Mouse (Mus musculus) myocyte (in vitro differentiated cells): ENCODE results near the gene Apobec4. TPM values are rescaled to one million over a fixed set of nuclear protein-coding genes. Genes with fewer than 3 reads are reported as not detected.

Experiments
- H3K27me3 ChIP-seq: one replicate; pipeline ENCODE4 v1.6.1; 2011; ENCODE audit not compliant: control insufficient read depth, insufficient read depth, insufficient read length
- H3K36me3 ChIP-seq: one replicate; pipeline ENCODE4 v1.6.1; 2011; ENCODE audit not compliant: control insufficient read depth, insufficient read depth
- H3K4me2 ChIP-seq: one replicate; pipeline ENCODE4 v1.6.1; 2011; ENCODE audit warnings: low read depth, control low read depth
- H3K4me3 ChIP-seq: one replicate; pipeline ENCODE4 v1.5.1; 2011; ENCODE audit warnings: mild to moderate bottlenecking, control low read depth, moderate library complexity
- H3K79me2 ChIP-seq: one replicate; pipeline ENCODE4 v1.6.1; 2011; ENCODE audit not compliant: control insufficient read depth, insufficient read depth
- H3ac ChIP-seq: one replicate; pipeline ENCODE4 v1.6.1; 2011; ENCODE audit not compliant: control insufficient read depth, insufficient read length
- CEBPB ChIP-seq: IDR thresholded peaks from 2 replicates; pipeline ENCODE4 v1.6.1; 2011; ENCODE audit warnings: mild to moderate bottlenecking, moderate library complexity; ENCODE audit not compliant: poor library complexity, insufficient read depth, severe bottlenecking
- E2F4 ChIP-seq: IDR thresholded peaks from one replicate; pipeline ENCODE4 v1.6.1; 2011; ENCODE audit warnings: mild to moderate bottlenecking, control low read depth, moderate library complexity; ENCODE audit not compliant: insufficient read depth
- MAX ChIP-seq: IDR thresholded peaks from one replicate; pipeline ENCODE4 v1.6.1; 2011; ENCODE audit warnings: low read depth, mild to moderate bottlenecking, control low read depth
- MYOD1 ChIP-seq, 3 experiments: IDR thresholded peaks; one replicate each; pipeline ENCODE4 v1.6.1; 2011; ENCODE audit warnings: control low read depth in 2 of 3, low read depth in 2 of 3, mild to moderate bottlenecking in 2 of 3, moderate library complexity in 1 of 3; ENCODE audit not compliant: insufficient read length in 2 of 3, control insufficient read depth in 1 of 3
- MYOG ChIP-seq, 3 experiments: IDR thresholded peaks; one replicate each; pipeline ENCODE4 v1.6.1; 2011; ENCODE audit warnings: control low read depth in 2 of 3, low read depth in 2 of 3, mild to moderate bottlenecking in 2 of 3; ENCODE audit not compliant: insufficient read length in 2 of 3, control insufficient read depth in 1 of 3, insufficient read depth in 1 of 3
- POLR2A ChIP-seq: IDR thresholded peaks from one replicate; pipeline ENCODE4 v1.6.1; 2011; ENCODE audit warnings: low read depth, mild to moderate bottlenecking, control low read depth, moderate library complexity; ENCODE audit not compliant: insufficient read length
- POLR2AphosphoS2 ChIP-seq: IDR thresholded peaks from one replicate; pipeline ENCODE4 v1.6.1; 2011; ENCODE audit warnings: low read depth, control low read depth; ENCODE audit not compliant: insufficient read length
- REST ChIP-seq: IDR thresholded peaks from one replicate; pipeline ENCODE4 v1.6.1; 2011; ENCODE audit warnings: mild to moderate bottlenecking, control low read depth, moderate library complexity; ENCODE audit not compliant: insufficient read depth, insufficient read length
- SRF ChIP-seq: IDR thresholded peaks from one replicate; pipeline ENCODE4 v1.6.1; 2011; ENCODE audit warnings: low read depth; ENCODE audit not compliant: control insufficient read depth, insufficient read length
- TCF12 ChIP-seq: IDR thresholded peaks from one replicate; pipeline ENCODE4 v1.6.1; 2011; ENCODE audit warnings: mild to moderate bottlenecking, control low read depth; ENCODE audit not compliant: poor library complexity, insufficient read depth, severe bottlenecking
- TCF3 ChIP-seq: IDR thresholded peaks from one replicate; pipeline ENCODE4 v1.6.1; 2011; ENCODE audit warnings: low read depth, control low read depth; ENCODE audit not compliant: insufficient read length
- USF1 ChIP-seq: IDR thresholded peaks from one replicate; pipeline ENCODE4 v1.6.1; 2011; ENCODE audit warnings: low read depth, mild to moderate bottlenecking, control low read depth, moderate library complexity
- polyA plus RNA-seq: library from polyadenylated mRNA; unstranded; fragments of >200 nt; fragmentation: generic; extraction: Trizol; gene quantifications from one replicate; pipeline ENCODE4 v1.2.1, GENCODE M21; 2012; ENCODE audit warnings: missing spikeins

Gene Apobec4
- polyA plus RNA-seq, 1 experiment = not detected

DNA sequence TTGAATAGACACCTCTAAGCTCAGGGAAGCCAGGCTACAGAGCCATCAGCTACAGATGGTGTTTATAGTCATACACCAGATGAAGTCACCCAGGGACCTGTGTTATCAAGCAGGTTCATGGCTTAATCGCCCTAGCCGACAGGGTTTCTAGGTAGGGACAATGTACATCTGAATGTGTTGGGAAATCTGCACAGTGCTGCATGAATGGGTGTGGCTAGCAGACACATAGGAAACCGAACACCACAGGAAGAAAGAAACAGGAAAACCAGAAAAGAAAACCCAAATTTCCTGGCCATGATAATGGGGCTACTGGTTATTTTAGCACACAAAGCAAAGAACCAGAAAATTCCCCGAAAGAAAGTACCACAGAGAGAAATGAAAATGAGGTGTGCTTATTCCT is 29.4 kb upstream of the Apobec4 start:
- Histone ChIP-seq H3K4me2 (no peak overlapping the region), H3K27me3 (no peaks in the 10 kb centered on the region), H3K4me3 (no peak overlapping the region), H3K36me3 (no peaks in the 10 kb centered on the region), H3ac (no peak overlapping the region), H3K79me2 (no peaks in the 10 kb centered on the region)
- TF ChIP-seq USF1 (no peak), POLR2A (no peak), CEBPB (no peak), TCF12 (no peak), MYOD1 (IDR thresholded peaks at IDR 0.05; ENCODE audit: control insufficient read depth in 1 of 3, insufficient read length in 2 of 3, low read depth in 2 of 3) (no peak), E2F4 (no peak), TCF3 (no peak), MAX (no peak), MYOG (IDR thresholded peaks at IDR 0.05; ENCODE audit: control insufficient read depth in 1 of 3, insufficient read depth in 1 of 3, insufficient read length in 2 of 3, low read depth in 2 of 3) (no peak), REST (no peak), SRF (no peak), POLR2AphosphoS2 (no peak)

DNA sequence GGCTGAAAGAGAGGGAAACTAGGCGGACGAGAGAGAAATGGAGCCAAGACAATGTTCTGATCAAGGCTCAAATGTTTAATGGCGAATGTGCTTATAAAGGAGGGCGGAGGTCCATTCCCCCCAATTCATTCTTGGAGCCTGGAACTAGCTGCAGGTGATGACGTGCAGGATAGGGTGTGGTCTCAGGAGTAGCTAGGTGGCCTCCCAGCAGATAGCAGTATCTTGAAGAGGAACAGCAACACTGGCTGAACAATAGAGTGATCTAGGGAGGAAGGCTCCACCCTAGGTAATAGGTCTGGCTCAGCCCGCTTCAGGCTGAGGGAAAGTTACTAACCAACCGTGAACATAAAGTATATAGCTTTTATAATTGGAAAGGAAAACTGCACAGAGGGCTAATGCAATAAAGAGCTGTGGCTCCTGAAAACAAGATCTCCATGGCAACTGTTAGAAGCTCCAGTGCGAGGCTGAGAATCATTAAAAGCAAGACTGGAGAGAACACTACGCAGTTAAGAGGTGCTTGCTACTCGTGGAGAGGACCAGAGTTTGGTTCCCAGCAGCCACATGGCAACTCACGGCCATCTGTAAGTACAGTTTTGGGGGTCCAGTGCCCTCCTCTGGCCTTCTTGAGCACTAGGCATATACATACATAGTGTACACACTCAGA is 28.7 kb upstream of the Apobec4 start:
- H3ac ChIP-seq = no peak overlapping the region
- TF ChIP-seq CEBPB (no peak), SRF (no peak), USF1 (no peak), MYOD1 (IDR thresholded peaks at IDR 0.05; ENCODE audit: control insufficient read depth in 1 of 3, insufficient read length in 2 of 3, low read depth in 2 of 3) (no peak), MYOG (IDR thresholded peaks at IDR 0.05; ENCODE audit: control insufficient read depth in 1 of 3, insufficient read depth in 1 of 3, insufficient read length in 2 of 3, low read depth in 2 of 3) (no peak), MAX (no peak)
- no peak overlapping the region for H3K4me2 ChIP-seq

DNA sequence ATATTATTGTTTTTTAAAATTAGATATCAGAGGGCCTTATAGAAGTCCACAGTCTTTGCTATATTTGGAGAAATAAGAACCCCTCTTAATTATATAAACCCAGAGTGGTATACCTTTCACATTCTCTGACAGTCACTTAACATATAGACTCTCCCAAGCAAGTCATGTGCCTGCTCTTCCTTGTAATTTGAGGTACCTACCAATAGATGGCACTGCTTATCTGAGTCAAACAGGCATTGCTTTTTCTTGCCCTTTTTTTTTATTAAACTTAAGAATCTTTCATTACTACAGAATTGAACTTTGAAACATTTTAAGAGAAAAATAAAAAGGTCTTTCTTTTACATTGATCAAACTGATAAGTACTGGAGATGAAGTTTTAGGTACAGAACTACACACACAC is 26.1 kb upstream of the Apobec4 start:
- H3K27me3 ChIP-seq = no peaks in the 10 kb centered on the region
- H3ac ChIP-seq = no peak overlapping the region
- no peak overlapping the region for H3K4me2 ChIP-seq
- no peak overlapping the region for H3K4me3 ChIP-seq
- H3K36me3 ChIP-seq = no peaks in the 10 kb centered on the region
- TF ChIP-seq MAX = no peak
- TF ChIP-seq REST = no peak
- TF ChIP-seq SRF = no peak
- no peak for TF ChIP-seq CEBPB
- no peak for TF ChIP-seq E2F4
- TF ChIP-seq TCF12 = no peak
- no peak for TF ChIP-seq MYOG (IDR thresholded peaks at IDR 0.05; ENCODE audit: control insufficient read depth in 1 of 3, insufficient read depth in 1 of 3, insufficient read length in 2 of 3, low read depth in 2 of 3)
- H3K79me2 ChIP-seq = no peaks in the 10 kb centered on the region

More for the DNA sequence above, 28.7 kb upstream of the Apobec4 start:
- Histone ChIP-seq H3K79me2 (no peaks in the 10 kb centered on the region), H3K4me3 (no peak overlapping the region), H3K36me3 (no peaks in the 10 kb centered on the region), H3K27me3 (no peaks in the 10 kb centered on the region)

DNA sequence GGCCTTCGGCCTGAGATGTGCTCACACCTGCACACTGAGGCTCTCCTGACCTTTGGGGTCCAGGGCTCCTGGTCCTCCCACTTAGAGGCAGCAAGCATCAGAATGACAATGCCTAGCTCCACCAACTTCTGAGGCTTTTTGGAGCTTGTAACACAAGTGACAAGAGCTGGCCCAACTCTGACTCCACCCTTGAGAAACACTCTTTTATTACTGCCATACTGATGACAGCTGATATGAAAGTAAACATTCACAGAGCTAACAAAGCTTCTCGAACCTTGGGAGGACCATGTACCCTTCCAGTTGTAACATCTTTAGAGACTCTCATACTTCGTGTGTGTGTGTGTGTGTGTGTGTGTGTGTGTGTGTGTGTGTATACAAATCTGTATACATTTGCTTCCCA is 24.3 kb upstream of the Apobec4 start:
- Histone ChIP-seq H3K27me3 (no peaks in the 10 kb centered on the region), H3K4me2 (no peak overlapping the region), H3K79me2 (no peaks in the 10 kb centered on the region), H3K36me3 (no peaks in the 10 kb centered on the region), H3K4me3 (no peak overlapping the region), H3ac (no peak overlapping the region)
- TF ChIP-seq TCF3 (no peak), REST (no peak), MYOG (IDR thresholded peaks at IDR 0.05; ENCODE audit: control insufficient read depth in 1 of 3, insufficient read depth in 1 of 3, insufficient read length in 2 of 3, low read depth in 2 of 3) (no peak), POLR2AphosphoS2 (no peak), MYOD1 (IDR thresholded peaks at IDR 0.05; ENCODE audit: control insufficient read depth in 1 of 3, insufficient read length in 2 of 3, low read depth in 2 of 3) (no peak), POLR2A (no peak), MAX (no peak), SRF (no peak)

DNA sequence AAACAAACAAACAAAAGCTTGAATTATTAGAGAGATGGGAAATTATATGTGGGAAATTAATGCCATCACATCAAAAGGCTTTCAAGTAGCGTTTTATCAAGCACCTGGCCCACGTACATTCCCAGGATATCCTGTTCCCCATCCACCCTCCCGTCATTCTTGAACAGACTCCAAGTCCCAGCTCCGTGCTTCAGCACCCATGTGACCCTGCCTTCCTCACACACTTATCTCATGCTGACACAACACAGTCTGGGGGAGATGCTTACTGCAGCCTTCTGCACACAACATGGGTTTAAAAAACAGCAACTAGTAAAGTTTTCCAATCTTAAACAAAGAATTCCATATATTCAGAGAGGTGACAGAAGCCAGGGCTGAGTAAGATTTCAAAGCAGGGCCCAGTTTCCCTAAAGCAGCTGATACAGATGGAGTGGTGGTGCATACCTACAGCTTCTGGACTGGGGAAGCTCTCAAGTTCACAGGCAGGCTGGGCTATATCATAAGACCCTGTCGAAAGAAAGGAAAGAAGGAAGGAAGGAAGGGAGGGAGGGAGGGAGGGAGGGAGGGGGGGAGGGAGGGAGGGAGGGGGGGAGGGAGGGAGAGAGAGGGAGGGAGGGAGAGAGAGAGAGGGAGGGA is 22.6 kb upstream of the Apobec4 start:
- H3K36me3 ChIP-seq = no peaks in the 10 kb centered on the region
- no peak overlapping the region for H3K4me3 ChIP-seq
- TF ChIP-seq POLR2A = no peak
- TF ChIP-seq MAX = no peak
- TF ChIP-seq TCF3 = no peak
- no peak for TF ChIP-seq CEBPB
- no peak for TF ChIP-seq REST
- TF ChIP-seq USF1 = no peak
- TF ChIP-seq MYOD1 (IDR thresholded peaks at IDR 0.05; ENCODE audit: control insufficient read depth in 1 of 3, insufficient read length in 2 of 3, low read depth in 2 of 3) = no peak
- TF ChIP-seq MYOG (IDR thresholded peaks at IDR 0.05; ENCODE audit: control insufficient read depth in 1 of 3, insufficient read depth in 1 of 3, insufficient read length in 2 of 3, low read depth in 2 of 3) = no peak
- TF ChIP-seq E2F4 = no peak
- TF ChIP-seq POLR2AphosphoS2 = no peak
- no peak for TF ChIP-seq SRF
- no peak for TF ChIP-seq TCF12
- no peak overlapping the region for H3ac ChIP-seq
- H3K4me2 ChIP-seq = no peak overlapping the region
- H3K79me2 ChIP-seq = no peaks in the 10 kb centered on the region
- H3K27me3 ChIP-seq = no peaks in the 10 kb centered on the region
